Mouse (Mus musculus) heart, embryonic 13.5 days (tissue): Measurements from ENCODE around the gene Gm11939. TPM values are rescaled to one million over a fixed set of nuclear protein-coding genes. Genes with fewer than 3 reads are reported as not detected.
"Not testable (repeated sequence)": the region's sequence is repeated elsewhere in the genome, so short reads cannot be mapped to it uniquely, and the experiment has no call there.

Experiments
- ATAC-seq: fragments of 200-750 bp; cut with Nextera tagmentation; 2 replicates; pipeline ENCODE4 v1.8.0; 2017; ENCODE audit warnings: moderate TSS enrichment; ENCODE audit not compliant: insufficient number of reproducible peaks, low FRiP score, low TSS enrichment; ENCODE audit errors: extremely low read depth
- H3K27ac ChIP-seq: fragments of 300-500 bp; sonication (generic); replicated peaks from 2 replicates; pipeline ENCODE4 v1.5.1; 2015; ENCODE audit warnings: moderate library complexity, mild to moderate bottlenecking, inconsistent platforms
- H3K27me3 ChIP-seq: fragments of 300-500 bp; sonication (generic); replicated peaks from 2 replicates; pipeline ENCODE4 v1.6.1; 2015; ENCODE audit warnings: mild to moderate bottlenecking, inconsistent platforms
- H3K36me3 ChIP-seq: fragments of 300-500 bp; sonication (generic); 2 replicates; pipeline ENCODE4 v1.6.1; 2015; ENCODE audit warnings: mild to moderate bottlenecking, inconsistent platforms
- H3K4me1 ChIP-seq: fragments of 300-500 bp; sonication (generic); 2 replicates; pipeline ENCODE4 v1.6.1; 2015; ENCODE audit warnings: inconsistent platforms
- H3K4me2 ChIP-seq: fragments of 300-500 bp; sonication (generic); 2 replicates; pipeline ENCODE4 v1.6.1; 2015; ENCODE audit warnings: inconsistent platforms, mild to moderate bottlenecking, moderate library complexity
- H3K4me3 ChIP-seq: fragments of 300-500 bp; sonication (generic); 2 replicates; pipeline ENCODE4 v1.5.1; 2015; ENCODE audit warnings: moderate library complexity, mild to moderate bottlenecking, inconsistent platforms
- H3K9ac ChIP-seq: fragments of 300-500 bp; sonication (generic); 2 replicates; pipeline ENCODE4 v1.6.1; 2015; ENCODE audit warnings: inconsistent platforms, mild to moderate bottlenecking, moderate library complexity
- H3K9me3 ChIP-seq: fragments of 300-500 bp; sonication (generic); 2 replicates; pipeline ENCODE4 v1.6.1; 2016; ENCODE audit warnings: inconsistent platforms
- WGBS: fragments of 180-500 bp; shearing (Covaris S2); methylation state at CpG from one replicate; pipeline ENCODE4 v1.1.7; 2015; ENCODE audit warnings: mixed read lengths; 5-methylcytosine and 5-hydroxymethylcytosine counted together
- polyA plus RNA-seq: library from polyadenylated mRNA; unstranded; fragments of >200 nt; fragmentation: Nextera tagmentation; extraction: Ambion mirVana; gene quantifications from 2 replicates; pipeline ENCODE4 v1.2.1, GENCODE M21; 2015

The Gm11939 gene
- polyA plus RNA-seq = not detected in 2 replicates

- Histone ChIP-seq H3K27ac (no peak within 1 kb of the TSS), H3K9me3 (no peaks in the 10 kb centered on the region), H3K4me1 (peaks cover 4% of the 10 kb centered on the region; the same call in 1 of the 2 replicates), H3K4me2 (no peak within 1 kb of the TSS), H3K36me3 (no peaks in the 10 kb centered on the region), H3K9ac (no peak within 1 kb of the TSS), H3K27me3 (no peaks in the 10 kb centered on the region), H3K4me3 (no peak within 1 kb of the TSS)
- no peak for ATAC-seq
- 81% methylated on average over 9 of the region's 9 CpGs for WGBS
These were observed at the start of gene Gm11939 for GRCm38 (mm10) chr11:99559366-99559765. TSS of gene Gm11939 (minus strand) at chr11:99559466.

GRCm38 (mm10) chr11:99603208-99603607 is 43.9 kb upstream of the Gm11939 start, which contains the start of gene Gm11938:
TSS of gene Gm11938 (minus strand) at chr11:99603308.
- H3K9me3 ChIP-seq, H3K27me3 ChIP-seq, H3K9ac ChIP-seq, H3K4me1 ChIP-seq, ATAC-seq, H3K27ac ChIP-seq, H3K4me3 ChIP-seq, H3K36me3 ChIP-seq, H3K4me2 ChIP-seq: not testable (repeated sequence)
- 42% methylated on average over 1 of the region's 1 CpGs for WGBS

GRCm38 (mm10) chr11:99597742-99598141 is 38.5 kb upstream of the Gm11939 start, which contains the start of gene Krtap9-3:
TSS of gene Krtap9-3 (minus strand) at chr11:99598105.
- H3K4me3 ChIP-seq, H3K27me3 ChIP-seq, H3K36me3 ChIP-seq, H3K4me1 ChIP-seq, H3K9me3 ChIP-seq, H3K27ac ChIP-seq, H3K4me2 ChIP-seq, ATAC-seq, H3K9ac ChIP-seq: not testable (repeated sequence)
- 78% methylated on average over 6 of the region's 6 CpGs for WGBS

GRCm38 (mm10) chr11:99590981-99591380 is 31.7 kb upstream of the Gm11939 start, which contains the start of gene Krtap1-3:
TSS of gene Krtap1-3 (minus strand) at chr11:99591339.
- no peaks in the 10 kb centered on the region for H3K9me3 ChIP-seq
- H3K4me1 ChIP-seq = no peaks in the 10 kb centered on the region
- no peak within 1 kb of the TSS for H3K4me2 ChIP-seq
- 88% methylated on average over 6 of the region's 6 CpGs for WGBS
- no peak within 1 kb of the TSS for H3K27ac ChIP-seq
- no peak for ATAC-seq
- H3K4me3 ChIP-seq = no peak within 1 kb of the TSS
- H3K9ac ChIP-seq = no peak within 1 kb of the TSS
- H3K36me3 ChIP-seq = no peaks in the 10 kb centered on the region
- no peaks in the 10 kb centered on the region for H3K27me3 ChIP-seq

GRCm38 (mm10) chr11:99585096-99585495 is 25.8 kb upstream of the Gm11939 start:
- H3K4me3 ChIP-seq = no peak overlapping the region
- H3K36me3 ChIP-seq = no peaks in the 10 kb centered on the region
- no peaks in the 10 kb centered on the region for H3K27me3 ChIP-seq
- no peaks in the 10 kb centered on the region for H3K4me1 ChIP-seq
- 75% methylated on average over 7 of the region's 7 CpGs for WGBS
- no peak overlapping the region for H3K4me2 ChIP-seq
- ATAC-seq = no peak
- no peak overlapping the region for H3K27ac ChIP-seq
- H3K9me3 ChIP-seq = no peaks in the 10 kb centered on the region
- H3K9ac ChIP-seq = no peak overlapping the region

- ATAC-seq = no peak
- Histone ChIP-seq H3K9ac (no peak within 1 kb of the TSS), H3K4me3 (no peak within 1 kb of the TSS), H3K27ac (no peak within 1 kb of the TSS), H3K9me3 (no peaks in the 10 kb centered on the region), H3K36me3 (no peaks in the 10 kb centered on the region), H3K27me3 (no peaks in the 10 kb centered on the region), H3K4me1 (no peaks in the 10 kb centered on the region), H3K4me2 (no peak within 1 kb of the TSS)
- WGBS = 65% methylated on average over 5 of the region's 5 CpGs
These were observed 24.0 kb upstream of the Gm11939 start, which contains the start of gene Krtap1-4 for GRCm38 (mm10) chr11:99583245-99583704. TSS of gene Krtap1-4 (minus strand) at chr11:99583654.

GRCm38 (mm10) chr11:99581564-99581963 is 22.3 kb upstream of the Gm11939 start:
- H3K4me1 ChIP-seq = no peaks in the 10 kb centered on the region
- no peaks in the 10 kb centered on the region for H3K27me3 ChIP-seq
- no peak for ATAC-seq
- no peaks in the 10 kb centered on the region for H3K36me3 ChIP-seq
- no peak overlapping the region for H3K9ac ChIP-seq
- H3K27ac ChIP-seq = no peak overlapping the region
- H3K4me3 ChIP-seq = no peak overlapping the region
- H3K9me3 ChIP-seq = no peaks in the 10 kb centered on the region
- no peak overlapping the region for H3K4me2 ChIP-seq
- 69% methylated on average over 6 of the region's 6 CpGs for WGBS

- Histone ChIP-seq H3K4me2 (no peak overlapping the region), H3K36me3 (no peaks in the 10 kb centered on the region), H3K27me3 (no peaks in the 10 kb centered on the region), H3K9ac (no peak overlapping the region), H3K4me3 (no peak overlapping the region), H3K9me3 (no peaks in the 10 kb centered on the region), H3K4me1 (no peaks in the 10 kb centered on the region), H3K27ac (no peak overlapping the region)
- 82% methylated on average over 5 of the region's 5 CpGs for WGBS
- ATAC-seq = no peak
These were observed 21.8 kb upstream of the Gm11939 start for GRCm38 (mm10) chr11:99581051-99581450.

- no peaks in the 10 kb centered on the region for H3K36me3 ChIP-seq
- no peak for ATAC-seq
- no peak within 1 kb of the TSS for H3K9ac ChIP-seq
- 86% methylated on average over 6 of the region's 6 CpGs for WGBS
- H3K4me2 ChIP-seq = no peak within 1 kb of the TSS
- H3K4me1 ChIP-seq = no peaks in the 10 kb centered on the region
- no peaks in the 10 kb centered on the region for H3K9me3 ChIP-seq
- H3K27ac ChIP-seq = no peak within 1 kb of the TSS
- no peak within 1 kb of the TSS for H3K4me3 ChIP-seq
- no peaks in the 10 kb centered on the region for H3K27me3 ChIP-seq
These were observed 21.4 kb upstream of the Gm11939 start, which contains the start of gene Krtap1-5 for GRCm38 (mm10) chr11:99580636-99581035. TSS of gene Krtap1-5 (minus strand) at chr11:99581016.

GRCm38 (mm10) chr11:99574106-99574505 is 14.8 kb upstream of the Gm11939 start:
- Histone ChIP-seq H3K27me3 (no peaks in the 10 kb centered on the region), H3K36me3 (no peaks in the 10 kb centered on the region), H3K4me1 (no peaks in the 10 kb centered on the region), H3K27ac (no peak overlapping the region), H3K4me3 (peak overlapping the region; percentile 11; the same call in 1 of the 2 replicates), H3K9me3 (no peaks in the 10 kb centered on the region), H3K4me2 (peak overlapping the region; percentile 59), H3K9ac (peak overlapping the region; percentile 47; the same call in 1 of the 2 replicates)
- no peak for ATAC-seq
- 0% methylated on average over 7 of the region's 7 CpGs for WGBS

- no peak overlapping the region for H3K9ac ChIP-seq
- WGBS = 64% methylated on average over 4 of the region's 4 CpGs
- no peak overlapping the region for H3K4me3 ChIP-seq
- no peaks in the 10 kb centered on the region for H3K36me3 ChIP-seq
- H3K27me3 ChIP-seq = no peaks in the 10 kb centered on the region
- H3K9me3 ChIP-seq = no peaks in the 10 kb centered on the region
- no peak for ATAC-seq
- H3K27ac ChIP-seq = no peak overlapping the region
- no peaks in the 10 kb centered on the region for H3K4me1 ChIP-seq
- H3K4me2 ChIP-seq = no peak overlapping the region
These were observed 13.9 kb upstream of the Gm11939 start for GRCm38 (mm10) chr11:99573164-99573563.

GRCm38 (mm10) chr11:99566530-99566929 is 7.3 kb upstream of the Gm11939 start, which contains the start of gene Krtap3-1:
TSS of gene Krtap3-1 (minus strand) at chr11:99566630.
- Histone ChIP-seq H3K4me1 (no peaks in the 10 kb centered on the region), H3K27ac (no peak within 1 kb of the TSS), H3K9me3 (no peaks in the 10 kb centered on the region), H3K4me2 (no peak within 1 kb of the TSS), H3K4me3 (no peak within 1 kb of the TSS), H3K36me3 (no peaks in the 10 kb centered on the region), H3K27me3 (no peaks in the 10 kb centered on the region), H3K9ac (no peak within 1 kb of the TSS)
- no peak for ATAC-seq
- 86% methylated on average over 7 of the region's 7 CpGs for WGBS
